Mouse (Mus musculus) CH12.LX (cell line): Measurements from ENCODE around the gene Med1. TPM values are rescaled to one million over a fixed set of nuclear protein-coding genes. Genes with fewer than 3 reads are reported as not detected.

Experiments
- DNase-seq: peaks from one replicate; pipeline ENCODE4 v3.0.0-alpha.2; 2013; ENCODE audit errors: extremely low read depth
- H3K27ac ChIP-seq: 2 replicates; pipeline ENCODE4 v1.5.1; 2012; ENCODE audit warnings: low read depth, mild to moderate bottlenecking, control low read depth, moderate library complexity; ENCODE audit not compliant: insufficient read depth
- H3K27me3 ChIP-seq: replicated peaks from 2 replicates; pipeline ENCODE3; 2012; ENCODE audit warnings: inconsistent platforms
- H3K36me3 ChIP-seq, 2 experiments: replicated peaks in 1 of 2; 2 replicates each; pipeline versions ENCODE3 to v1.6.1; 2012; ENCODE audit warnings: inconsistent platforms in 1 of 2, low read length in 1 of 2, mild to moderate bottlenecking in 1 of 2, mixed read lengths in 1 of 2, moderate library complexity in 1 of 2; ENCODE audit not compliant: control insufficient read depth in 1 of 2, insufficient read depth in 1 of 2
- H3K4me1 ChIP-seq, 2 experiments: 2 replicates each; pipeline ENCODE4 v1.6.1; 2012; ENCODE audit warnings: inconsistent platforms in 1 of 2, moderate library complexity in 1 of 2; ENCODE audit not compliant: insufficient read depth in 2 of 2, control insufficient read depth in 1 of 2
- H3K4me2 ChIP-seq: 2 replicates; pipeline ENCODE4 v1.6.1; 2012; ENCODE audit warnings: low read depth, mild to moderate bottlenecking, control low read depth; ENCODE audit not compliant: poor library complexity, insufficient read depth, severe bottlenecking
- H3K4me3 ChIP-seq, 3 experiments: fragments of 150-350 bp in 1 of 3; sonication (generic) in 1 of 3; replicated peaks in 1 of 3; 2 replicates each; pipeline versions ENCODE3 to v1.5.1; 2011 to 2012; ENCODE audit warnings: low read depth in 2 of 3, low read length in 2 of 3, mild to moderate bottlenecking in 2 of 3, moderate library complexity in 2 of 3, control low read depth in 1 of 3, improper control_type of control experiment in 1 of 3, inconsistent platforms in 1 of 3, mixed read lengths in 1 of 3; ENCODE audit not compliant: poor library complexity in 1 of 3
- H3K79me2 ChIP-seq: replicated peaks from 2 replicates; pipeline ENCODE4 v1.6.1; 2012; ENCODE audit warnings: mild to moderate bottlenecking, moderate library complexity; ENCODE audit not compliant: control insufficient read depth, poor library complexity, insufficient read depth, severe bottlenecking; ENCODE audit errors: extremely low read depth
- H3K9ac ChIP-seq: 2 replicates; pipeline ENCODE4 v1.6.1; 2012; ENCODE audit warnings: low read depth, mild to moderate bottlenecking, control low read depth, moderate library complexity; ENCODE audit not compliant: insufficient read depth
- H3K9me3 ChIP-seq: replicated peaks from 2 replicates; pipeline ENCODE3; 2012; ENCODE audit warnings: low read length, inconsistent platforms, mixed read lengths
- CHD2 ChIP-seq: IDR thresholded peaks from 2 replicates; pipeline ENCODE4 v1.6.1; 2011; ENCODE audit warnings: low read length, improper control_type of control experiment
- CTCF ChIP-seq, 2 experiments: IDR thresholded peaks in 1 of 2; conservative IDR thresholded peaks in 1 of 2; 2 replicates each; pipeline ENCODE4 v1.5.1; 2011 to 2012; ENCODE audit warnings: low read depth in 2 of 2, low read length in 2 of 2, improper control_type of control experiment in 1 of 2, inconsistent platforms in 1 of 2, mild to moderate bottlenecking in 1 of 2, moderate library complexity in 1 of 2
- ELF1 ChIP-seq: IDR thresholded peaks from 2 replicates; pipeline ENCODE4 v1.6.1; 2014; ENCODE audit warnings: low read depth, mild to moderate bottlenecking, inconsistent platforms, low read length, improper control_type of control experiment
- GABPA ChIP-seq: IDR thresholded peaks from 2 replicates; pipeline ENCODE4 v1.6.1; 2012; ENCODE audit warnings: low read depth, low read length, improper control_type of control experiment, inconsistent platforms; ENCODE audit not compliant: insufficient replicate concordance
- JUN ChIP-seq: IDR thresholded peaks from 2 replicates; pipeline ENCODE4 v1.6.1; 2011; ENCODE audit warnings: low read depth, mild to moderate bottlenecking, low read length, improper control_type of control experiment, moderate library complexity; ENCODE audit not compliant: insufficient read depth
- KAT2A ChIP-seq: IDR thresholded peaks from 2 replicates; pipeline ENCODE4 v1.6.1; 2012; ENCODE audit warnings: low read length, improper control_type of control experiment, inconsistent platforms; ENCODE audit not compliant: insufficient replicate concordance
- MAFK ChIP-seq: IDR thresholded peaks from 2 replicates; pipeline ENCODE4 v1.6.1; 2011; ENCODE audit warnings: low read length, improper control_type of control experiment; ENCODE audit not compliant: insufficient replicate concordance
- MAX ChIP-seq: IDR thresholded peaks from 2 replicates; pipeline ENCODE4 v1.6.1; 2011; ENCODE audit warnings: low read length, improper control_type of control experiment
- MAZ ChIP-seq: IDR thresholded peaks from 2 replicates; pipeline ENCODE4 v1.6.1; 2012; ENCODE audit warnings: low read depth, mild to moderate bottlenecking, inconsistent platforms, low read length, improper control_type of control experiment, moderate library complexity
- MXI1 ChIP-seq: IDR thresholded peaks from 2 replicates; pipeline ENCODE4 v1.6.1; 2011; ENCODE audit warnings: mild to moderate bottlenecking, low read depth, low read length, improper control_type of control experiment
- MYC ChIP-seq: IDR thresholded peaks from 2 replicates; pipeline ENCODE4 v1.6.1; 2011; ENCODE audit warnings: low read depth, mild to moderate bottlenecking, improper control_type of control experiment, low read length
- POLR2A ChIP-seq: IDR thresholded peaks from 2 replicates; pipeline ENCODE4 v1.6.1; 2011; ENCODE audit warnings: low read depth, mild to moderate bottlenecking, improper control_type of control experiment, low read length
- RAD21 ChIP-seq: IDR thresholded peaks from 2 replicates; pipeline ENCODE4 v1.6.1; 2011; ENCODE audit warnings: low read depth, mild to moderate bottlenecking, low read length, improper control_type of control experiment, moderate library complexity
- RCOR1 ChIP-seq: conservative IDR thresholded peaks from 2 replicates; pipeline ENCODE4 v1.6.1; 2012; ENCODE audit warnings: low read depth, mild to moderate bottlenecking, inconsistent platforms, low read length, improper control_type of control experiment
- SMC3 ChIP-seq: IDR thresholded peaks from 2 replicates; pipeline ENCODE4 v1.6.1; 2011; ENCODE audit warnings: low read depth, low read length, improper control_type of control experiment
- UBTF ChIP-seq: IDR thresholded peaks from 2 replicates; pipeline ENCODE4 v1.6.1; 2012; ENCODE audit warnings: low read depth, mild to moderate bottlenecking, inconsistent platforms, low read length, improper control_type of control experiment, moderate library complexity
- dilution Hi-C: fragments of 300-500 bp; cut with MboI; formaldehyde crosslinking; loops from 2 replicates; pipeline ENCODE4 v1.14.3; 2020; ENCODE audit warnings: low sequenced_read_pairs; ENCODE audit not compliant: extremely low pct_unique_long_range_greater_than_20kb, extremely low pct_ligation_motif_present
- in situ Hi-C: fragments of 300-500 bp; cut with MboI; formaldehyde crosslinking; loops from 3 replicates; pipeline ENCODE4 v1.14.3; 2019; ENCODE audit warnings: low sequenced_read_pairs, low pct_ligation_motif_present, low pct_unique_long_range_greater_than_20kb, mixed read lengths
- polyA plus RNA-seq: library from polyadenylated mRNA; unstranded; fragments of >175 nt; gene quantifications from 2 replicates; pipeline ENCODE4 v1.2.1, GENCODE M21; 2012; ENCODE audit warnings: low read depth; ENCODE audit not compliant: insufficient read length
- total RNA-seq, 2 experiments: library from RNA; depleted of rRNA; stranded (reverse); fragments of 300-350 nt in 1 of 2; fragments of >200 nt in 1 of 2; gene quantifications; 2 replicates each; pipeline ENCODE4 v1.2.3; 2012 to 2014

Gene Med1
- total and polyA plus RNA-seq, 3 experiments, result 28.8 to 58.9 (median 52.0) TPM

- TF ChIP-seq GABPA, result no peak; the same call in 1 of the 2 replicates
Observed at GRCm38 (mm10) chr11:98192901-98193805, at the start of gene Med1 (continued).

- Histone ChIP-seq H3K27me3 (no peaks in the 10 kb centered on the region), H3K4me1 (no peaks in the 10 kb centered on the region)
- no peak for TF ChIP-seq ELF1
- TF ChIP-seq MYC, result no peak
- no peak for TF ChIP-seq JUN
- no peak for TF ChIP-seq RAD21
- TF ChIP-seq MAFK, result peak; percentile 40; the same call in 1 of the 2 replicates
- TF ChIP-seq, all 38 proteins: peak for 1
- no peak for DNase-seq
- H3K27ac ChIP-seq, result no peak overlapping the region
- in situ Hi-C loops (no loop called here), dilution Hi-C loops (no loop called here)
- no peak overlapping the region for H3K4me3 ChIP-seq
- H3K36me3 ChIP-seq, result peaks cover 49 to 90% of the 10 kb centered on the region in 2 experiments
- no peaks in the 10 kb centered on the region for H3K9me3 ChIP-seq
- H3K9ac ChIP-seq, result no peak overlapping the region
- H3K79me2 ChIP-seq, result peaks cover 6% of the 10 kb centered on the region; the same call in 1 of the 2 replicates
- no peak overlapping the region for H3K4me2 ChIP-seq
Observed at GRCm38 (mm10) chr11:98238995-98239394, 45.9 kb upstream of the Med1 start.

- no peak overlapping the region for H3K9ac ChIP-seq
- peaks cover 46 to 88% of the 10 kb centered on the region in 2 experiments for H3K36me3 ChIP-seq
- H3K27me3 ChIP-seq, result no peaks in the 10 kb centered on the region
- H3K27ac ChIP-seq, result no peak overlapping the region
- no peak overlapping the region for H3K4me2 ChIP-seq
- TF ChIP-seq POLR2A, result peak; percentile 9; the same call in 1 of the 2 replicates
- TF ChIP-seq UBTF, result no peak
- TF ChIP-seq CTCF (conservative IDR thresholded peaks at IDR 0.05 in 1 of 2, IDR thresholded peaks at IDR 0.05 in 1 of 2; ENCODE audit: low read depth in 2 of 2, low read length in 2 of 2), result peak in 1 of 2 experiments; percentile 34; a peak in 2 of 4 replicates
- peaks cover 6% of the 10 kb centered on the region; the same call in 1 of the 2 replicates for H3K79me2 ChIP-seq
- H3K9me3 ChIP-seq, result no peaks in the 10 kb centered on the region
- dilution Hi-C loops (no loop called here), in situ Hi-C loops (no loop called here)
- no peak overlapping the region for H3K4me3 ChIP-seq
- DNase-seq, result no peak
- H3K4me1 ChIP-seq, result no peaks in the 10 kb centered on the region
Observed at GRCm38 (mm10) chr11:98238416-98238815, 45.3 kb upstream of the Med1 start.

GRCm38 (mm10) chr11:98226349-98226748 lies 33.3 kb upstream of the Med1 start:
- peaks cover 47 to 91% of the 10 kb centered on the region in 2 experiments for H3K36me3 ChIP-seq
- no peaks in the 10 kb centered on the region for H3K4me1 ChIP-seq
- H3K9me3 ChIP-seq, result no peaks in the 10 kb centered on the region
- no peak overlapping the region for H3K4me2 ChIP-seq
- no peak overlapping the region for H3K27ac ChIP-seq
- in situ Hi-C loops, result no loop called here
- H3K79me2 ChIP-seq, result peaks cover 7% of the 10 kb centered on the region; the same call in 1 of the 2 replicates
- no peak overlapping the region for H3K4me3 ChIP-seq
- no peaks in the 10 kb centered on the region for H3K27me3 ChIP-seq
- dilution Hi-C loops, result no loop called here
- no peak overlapping the region for H3K9ac ChIP-seq
- TF ChIP-seq RCOR1, result no peak
- TF ChIP-seq SMC3, result no peak
- TF ChIP-seq MAZ, result no peak
- TF ChIP-seq KAT2A, result no peak
- TF ChIP-seq RAD21, result no peak
- no peak for TF ChIP-seq CHD2
- no peak for TF ChIP-seq MAFK
- TF ChIP-seq MAX, result no peak
- TF ChIP-seq MXI1, result no peak
- TF ChIP-seq, all 38 proteins: peak for 0
- no peak for DNase-seq
